Mouse (Mus musculus) hindbrain, embryonic 11.5 days (tissue): ENCODE measurements around the gene Catsper4. TPM values are rescaled to one million over a fixed set of nuclear protein-coding genes. Genes with fewer than 3 reads are reported as not detected.
"Not testable (repeated sequence)": the region's sequence is repeated elsewhere in the genome, so short reads cannot be mapped to it uniquely, and the experiment has no call there.

Experiments used
- ATAC-seq: fragments of 200-750 bp; cut with Nextera tagmentation; 2 replicates; pipeline ENCODE4 v1.8.0; 2017; ENCODE audit warnings: mild to moderate bottlenecking, moderate TSS enrichment, moderate library complexity; ENCODE audit not compliant: low FRiP score
- DNase-seq: peaks from one replicate; pipeline ENCODE4 v3.0.0-alpha.2; 2015; ENCODE audit warnings: low spot score
- H3K27ac ChIP-seq: fragments of 300-500 bp; sonication (generic); 2 replicates; pipeline ENCODE4 v1.5.1; 2014; ENCODE audit warnings: mild to moderate bottlenecking, low read depth, low read length
- H3K27me3 ChIP-seq: fragments of 300-500 bp; sonication (generic); 2 replicates; pipeline ENCODE4 v1.6.1; 2014; ENCODE audit warnings: mild to moderate bottlenecking, low read length, moderate library complexity, mixed read lengths; ENCODE audit not compliant: control insufficient read depth, insufficient read depth
- H3K36me3 ChIP-seq: fragments of 300-500 bp; sonication (generic); 2 replicates; pipeline ENCODE4 v1.6.1; 2014; ENCODE audit warnings: mild to moderate bottlenecking, low read length, moderate library complexity, mixed read lengths; ENCODE audit not compliant: control insufficient read depth, insufficient read depth
- H3K4me1 ChIP-seq: fragments of 300-500 bp; sonication (generic); replicated peaks from 2 replicates; pipeline ENCODE4 v1.6.1; 2014; ENCODE audit warnings: low read length, mixed read lengths; ENCODE audit not compliant: control insufficient read depth, insufficient read depth
- H3K4me2 ChIP-seq: fragments of 300-500 bp; sonication (generic); replicated peaks from 2 replicates; pipeline ENCODE4 v1.6.1; 2014; ENCODE audit warnings: mild to moderate bottlenecking, low read depth, low read length
- H3K4me3 ChIP-seq: fragments of 300-500 bp; sonication (generic); 2 replicates; pipeline ENCODE4 v1.5.1; 2014; ENCODE audit warnings: low read depth, low read length
- H3K9ac ChIP-seq: fragments of 300-500 bp; sonication (generic); 2 replicates; pipeline ENCODE4 v1.6.1; 2014; ENCODE audit warnings: low read depth, low read length
- H3K9me3 ChIP-seq: fragments of 300-500 bp; sonication (generic); 2 replicates; pipeline ENCODE4 v1.6.1; 2016; ENCODE audit warnings: low read length; ENCODE audit not compliant: control insufficient read depth
- WGBS: fragments of 180-500 bp; shearing (Covaris S2); extraction: QIAGEN DNeasy Blood & Tissue Kit; methylation state at CpG from one replicate; pipeline ENCODE4 v1.1.7; 2014; 5-methylcytosine and 5-hydroxymethylcytosine counted together
- polyA plus RNA-seq: library from polyadenylated mRNA; unstranded; fragments of >200 nt; fragmentation: Nextera tagmentation; extraction: Ambion mirVana; gene quantifications from 2 replicates; pipeline ENCODE4 v1.2.1, GENCODE M21; 2014

The Catsper4 gene
- polyA plus RNA-seq, result not detected in 2 replicates

DNA sequence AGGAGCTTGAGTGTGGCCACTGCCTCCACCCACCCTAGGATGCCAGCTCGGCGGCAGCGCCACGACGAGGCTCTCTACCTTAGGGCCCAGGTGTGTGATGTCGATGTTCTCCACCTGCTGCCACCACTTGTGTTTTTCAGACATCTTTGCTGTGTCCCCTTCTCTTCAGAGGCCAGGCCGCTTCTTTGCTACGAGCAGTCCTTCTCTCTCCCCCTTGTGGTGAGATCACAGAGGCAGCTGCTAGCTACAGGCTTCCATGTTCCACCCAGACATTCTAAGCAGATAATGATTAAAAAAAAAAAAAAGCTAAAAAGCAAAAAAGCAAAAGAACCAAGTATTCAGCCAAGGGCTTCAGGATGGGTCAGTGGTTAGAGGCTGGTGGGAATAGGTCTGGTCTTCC, at the start of gene Catsper4:
Catsper4 (minus strand) TSS at position 190 of the 400 bp plus-strand sequence.
- Histone ChIP-seq H3K9me3 (no peaks in the 10 kb centered on the region), H3K4me1 (no peaks in the 10 kb centered on the region), H3K36me3 (no peaks in the 10 kb centered on the region), H3K4me2 (no peak within 1 kb of the TSS), H3K9ac (no peak within 1 kb of the TSS), H3K4me3 (no peak within 1 kb of the TSS), H3K27me3 (no peaks in the 10 kb centered on the region), H3K27ac (no peak within 1 kb of the TSS)
- ATAC-seq, result no peak
- DNase-seq, result no peak
- WGBS, result 76% methylated on average over 8 of the region's 8 CpGs

DNA sequence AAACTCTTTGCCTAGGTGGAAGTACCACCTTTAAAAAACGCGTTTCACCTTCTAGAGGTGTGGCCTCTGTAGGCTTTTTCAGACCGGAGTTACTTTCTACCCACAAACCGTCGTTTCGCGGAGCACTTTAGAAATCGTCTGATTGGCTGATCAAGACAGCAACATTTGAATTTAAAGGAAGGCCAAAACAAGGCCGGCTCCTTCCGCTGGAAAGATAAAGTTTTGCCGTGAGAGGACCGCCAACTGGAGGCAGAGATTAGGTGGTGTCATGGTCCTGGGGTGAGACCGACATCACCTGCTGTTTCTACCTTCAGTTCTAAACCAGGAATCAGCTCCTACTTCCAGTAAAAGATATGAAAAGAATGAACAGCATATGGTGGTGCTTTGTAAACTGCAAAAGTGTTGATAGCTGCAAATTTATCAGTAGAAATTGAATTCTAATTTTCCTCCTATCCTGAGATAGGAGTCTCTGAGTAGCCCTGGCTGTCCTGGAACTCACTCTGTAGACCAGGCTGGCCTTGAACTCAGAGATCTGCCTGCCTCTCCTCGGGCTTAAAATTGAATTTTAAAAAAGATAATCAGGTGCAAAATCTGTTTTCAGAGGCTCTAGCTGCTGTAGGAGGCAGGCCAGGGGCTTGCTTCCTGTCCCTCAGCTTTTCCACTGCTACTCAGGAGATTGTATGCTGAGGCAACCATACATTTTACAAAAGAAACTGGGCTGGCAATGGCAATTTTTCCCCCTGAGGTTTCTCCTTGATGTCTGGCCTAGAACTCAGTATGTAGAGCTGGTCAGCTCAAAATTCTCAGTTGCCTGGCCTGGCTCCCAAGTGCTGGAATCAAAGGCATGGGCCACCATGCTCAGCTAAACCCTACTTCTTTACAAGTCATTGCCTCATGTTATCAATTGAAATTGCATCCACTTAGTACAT, 46.5 kb upstream of the Catsper4 start:
- Histone ChIP-seq H3K4me1 (no peaks in the 10 kb centered on the region), H3K36me3 (peaks cover 5% of the 10 kb centered on the region; the same call in 1 of the 2 replicates), H3K4me2 (no peak overlapping the region), H3K9me3 (no peaks in the 10 kb centered on the region), H3K27ac (no peak overlapping the region), H3K4me3 (no peak overlapping the region), H3K27me3 (no peaks in the 10 kb centered on the region), H3K9ac (no peak overlapping the region)
- ATAC-seq (no peak), DNase-seq (peak; percentile 22)
- WGBS, result 9% methylated on average over 14 of the region's 14 CpGs

DNA sequence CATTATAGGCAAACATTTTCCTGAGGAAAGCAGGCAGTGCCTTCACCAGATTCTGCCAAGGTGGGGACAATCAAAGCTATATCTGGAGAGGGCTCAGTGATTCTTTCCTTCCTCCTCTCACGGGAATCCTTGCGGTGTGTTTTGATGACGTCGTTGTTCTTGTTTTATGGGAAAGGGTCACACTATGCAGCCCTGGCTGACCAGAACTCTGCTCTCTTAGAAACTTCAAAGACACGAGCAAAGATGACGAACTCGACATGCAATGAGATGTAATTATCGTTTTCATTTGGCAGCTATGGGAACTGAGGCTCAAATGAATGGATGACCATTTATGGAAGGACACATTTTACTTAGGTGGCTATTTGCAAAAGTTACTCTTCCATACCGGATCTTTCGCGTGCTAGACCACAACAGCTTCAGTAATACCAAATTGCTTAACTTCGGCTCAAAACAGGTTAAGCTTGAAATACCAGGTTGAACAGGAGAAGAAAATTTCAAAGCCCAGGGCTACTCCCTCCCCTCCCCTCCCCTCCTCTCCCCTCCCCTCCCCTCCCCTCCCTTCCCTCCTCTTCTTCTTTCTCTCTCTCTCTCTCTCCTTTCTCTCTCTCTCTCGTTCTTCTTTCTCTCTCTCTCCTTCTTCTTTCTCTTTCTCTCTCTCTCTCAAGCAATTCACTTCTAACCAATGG, 45.7 kb upstream of the Catsper4 start:
- Histone ChIP-seq H3K4me2 (no peak overlapping the region), H3K27ac (no peak overlapping the region), H3K36me3 (peaks cover 3% of the 10 kb centered on the region; the same call in 1 of the 2 replicates), H3K9me3 (no peaks in the 10 kb centered on the region), H3K4me3 (no peak overlapping the region), H3K9ac (no peak overlapping the region), H3K4me1 (no peaks in the 10 kb centered on the region), H3K27me3 (no peaks in the 10 kb centered on the region)
- ATAC-seq (no peak), DNase-seq (no peak)
- 37% methylated on average over 12 of the region's 13 CpGs for WGBS

DNA sequence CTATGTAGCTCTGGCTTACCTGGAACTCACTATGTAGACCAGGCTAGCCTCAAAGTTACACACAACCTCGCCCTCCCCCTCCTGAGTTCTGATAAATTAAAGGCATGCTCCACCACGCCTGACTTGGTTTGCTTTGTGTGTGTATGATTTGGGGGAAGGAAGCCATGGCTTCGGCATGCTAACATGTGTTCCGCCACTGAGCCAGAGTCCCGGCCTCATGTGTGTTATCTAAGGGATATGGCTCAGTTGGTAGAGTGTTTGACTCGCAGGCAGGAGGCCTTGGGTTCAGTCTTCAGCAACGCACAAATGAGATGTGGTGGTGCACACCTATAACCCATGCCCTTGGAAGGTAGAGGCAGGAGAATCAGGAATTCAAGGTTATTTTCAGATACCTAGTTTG, 44.8 kb upstream of the Catsper4 start:
- WGBS, result 90% methylated on average over 7 of the region's 7 CpGs
- Histone ChIP-seq H3K27ac (no peak overlapping the region), H3K4me1 (no peaks in the 10 kb centered on the region), H3K9me3 (no peaks in the 10 kb centered on the region), H3K36me3 (peaks cover under 1% of the 10 kb centered on the region; the same call in 1 of the 2 replicates), H3K4me2 (no peak overlapping the region), H3K27me3 (no peaks in the 10 kb centered on the region), H3K9ac (no peak overlapping the region), H3K4me3 (no peak overlapping the region)
- ATAC-seq (no peak), DNase-seq (no peak)

DNA sequence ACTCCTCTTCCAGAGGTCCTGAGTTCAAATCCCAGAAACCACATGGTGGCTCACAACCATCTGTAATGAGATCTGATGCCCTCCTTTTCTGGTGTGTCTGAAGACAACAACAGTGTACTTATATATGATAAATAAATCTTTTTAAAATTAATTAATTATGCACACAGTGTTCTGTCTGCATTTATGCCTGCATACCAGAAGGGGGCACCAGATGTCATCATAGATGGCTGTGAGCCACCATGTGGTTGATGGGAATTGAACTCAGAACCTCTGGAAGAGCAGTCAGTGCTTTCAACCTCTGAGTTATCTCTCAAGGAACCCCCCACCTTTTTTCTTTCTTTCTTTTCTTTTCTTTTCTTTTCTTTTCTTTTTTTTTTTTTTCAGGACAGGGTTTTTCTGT, 42.4 kb upstream of the Catsper4 start:
- H3K27ac ChIP-seq, H3K9ac ChIP-seq, ATAC-seq: not testable (repeated sequence)

DNA sequence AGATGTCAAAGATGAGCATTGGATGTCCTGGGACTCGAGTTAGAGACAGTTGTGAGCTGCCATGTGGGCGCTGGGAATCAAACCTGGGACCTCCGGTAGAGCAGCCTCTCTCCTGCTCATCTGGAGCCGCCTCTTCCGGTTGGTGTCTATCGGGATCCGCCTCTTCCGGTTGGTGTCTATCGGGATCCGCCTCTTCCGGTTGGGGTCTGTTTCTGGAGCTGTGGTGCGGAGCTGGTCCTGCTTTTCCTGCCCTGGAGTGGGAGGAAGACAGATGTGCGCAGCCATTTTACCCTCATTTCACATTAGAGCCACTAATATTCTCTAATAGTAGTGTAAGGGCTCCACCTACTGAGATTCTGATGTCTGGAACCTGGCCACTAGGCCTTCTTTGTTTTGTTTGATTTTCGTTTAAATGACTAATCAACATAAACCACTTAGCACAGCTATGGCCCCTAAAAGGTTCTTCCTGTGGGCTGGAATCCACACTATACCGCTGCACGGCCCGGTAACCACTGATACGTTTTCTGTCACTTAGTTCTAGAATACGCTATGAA, 41.0 kb upstream of the Catsper4 start:
- H3K27ac ChIP-seq, result no peak overlapping the region
- 86% methylated on average over 19 of the region's 19 CpGs for WGBS
- H3K36me3 ChIP-seq, result no peaks in the 10 kb centered on the region
- no peak for DNase-seq
- no peak for ATAC-seq
- no peaks in the 10 kb centered on the region for H3K27me3 ChIP-seq
- no peaks in the 10 kb centered on the region for H3K4me1 ChIP-seq
- H3K9ac ChIP-seq, result no peak overlapping the region
- H3K4me3 ChIP-seq, result no peak overlapping the region
- H3K9me3 ChIP-seq, result no peaks in the 10 kb centered on the region
- no peak overlapping the region for H3K4me2 ChIP-seq

More for the DNA sequence above, 42.4 kb upstream of the Catsper4 start:
- not testable (repeated sequence) for H3K4me1 ChIP-seq, DNase-seq, H3K27me3 ChIP-seq, H3K9me3 ChIP-seq, H3K36me3 ChIP-seq, H3K4me2 ChIP-seq, H3K4me3 ChIP-seq

DNA sequence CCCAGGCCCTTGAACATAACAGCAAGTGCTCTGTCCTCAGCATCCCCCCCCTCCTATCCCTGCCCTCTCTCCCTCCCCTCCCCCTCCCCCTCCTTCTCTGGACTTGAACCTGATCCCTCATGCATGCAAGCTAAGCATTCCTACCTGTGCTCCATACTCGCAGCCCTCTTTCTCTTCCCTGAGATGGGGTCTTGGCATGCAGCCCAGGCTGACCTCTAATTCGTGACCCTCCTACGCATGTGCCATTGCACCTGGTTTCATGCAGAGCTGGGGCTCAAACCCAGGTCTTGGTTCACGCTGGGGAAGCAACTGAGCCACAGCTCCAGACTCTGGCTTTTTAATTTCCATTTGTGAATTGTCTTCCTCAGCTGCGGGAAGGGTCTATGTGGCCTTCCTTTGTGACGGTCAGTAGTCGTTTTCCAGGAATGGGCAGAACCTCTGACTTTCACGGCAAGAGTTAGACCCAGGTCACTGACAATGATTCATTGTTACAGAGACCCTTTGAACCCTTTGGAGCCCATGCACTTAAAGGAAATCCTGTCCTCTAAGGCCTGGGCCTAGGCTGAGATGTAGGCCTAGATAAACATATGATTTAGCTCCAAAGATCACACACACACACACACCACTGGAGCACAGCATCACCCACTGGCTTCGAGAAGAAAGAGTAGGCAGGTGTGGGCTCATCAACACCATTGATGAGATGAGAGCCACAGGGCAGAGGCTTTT, 38.8 kb upstream of the Catsper4 start:
- no peaks in the 10 kb centered on the region for H3K4me1 ChIP-seq
- no peaks in the 10 kb centered on the region for H3K27me3 ChIP-seq
- no peak overlapping the region for H3K27ac ChIP-seq
- ATAC-seq, result no peak
- H3K4me2 ChIP-seq, result no peak overlapping the region
- DNase-seq, result no peak
- H3K9ac ChIP-seq, result no peak overlapping the region
- no peaks in the 10 kb centered on the region for H3K9me3 ChIP-seq
- WGBS, result 60% methylated on average over 9 of the region's 9 CpGs
- no peaks in the 10 kb centered on the region for H3K36me3 ChIP-seq
- no peak overlapping the region for H3K4me3 ChIP-seq

DNA sequence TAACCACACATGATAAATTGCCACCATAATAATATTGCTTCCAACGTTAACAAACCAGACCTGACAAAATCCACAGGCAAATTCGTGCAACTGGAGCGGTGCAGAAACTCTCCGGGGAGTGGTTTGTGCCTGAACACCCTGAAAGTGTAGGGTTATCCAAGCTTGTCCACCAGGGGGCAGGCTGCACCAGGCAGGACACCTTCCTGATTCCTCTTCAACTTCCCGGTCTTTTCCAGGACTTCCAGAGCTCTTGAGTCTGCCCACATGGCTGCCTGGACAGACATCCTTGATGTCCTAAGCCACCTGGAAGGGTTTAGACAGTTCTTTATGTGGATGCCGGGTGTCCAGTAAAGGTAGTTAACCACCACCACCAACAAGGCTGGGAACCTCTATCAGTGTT, 36.0 kb upstream of the Catsper4 start:
- WGBS, result 33% methylated on average over 6 of the region's 6 CpGs

More for the DNA sequence above, 36.0 kb upstream of the Catsper4 start:
- Histone ChIP-seq H3K4me2 (no peak overlapping the region), H3K27ac (no peak overlapping the region), H3K4me1 (no peaks in the 10 kb centered on the region), H3K27me3 (no peaks in the 10 kb centered on the region), H3K36me3 (no peaks in the 10 kb centered on the region), H3K9me3 (no peaks in the 10 kb centered on the region), H3K4me3 (no peak overlapping the region), H3K9ac (no peak overlapping the region)
- ATAC-seq (no peak), DNase-seq (peak; percentile 66)
